Mouse (Mus musculus) ES-Bruce4 (cell line): ENCODE measurements around the gene Alg5. TPM values are rescaled to one million over a fixed set of nuclear protein-coding genes. Genes with fewer than 3 reads are reported as not detected.

Experiments
- H3K27ac ChIP-seq: 2 replicates; pipeline ENCODE4 v1.5.1; 2012; ENCODE audit warnings: low read length, inconsistent platforms; ENCODE audit not compliant: insufficient read depth
- H3K27me3 ChIP-seq: 2 replicates; pipeline ENCODE4 v1.6.1; 2012; ENCODE audit warnings: mild to moderate bottlenecking, low read length, inconsistent platforms; ENCODE audit not compliant: control insufficient read depth, poor library complexity, insufficient read depth, severe bottlenecking
- H3K36me3 ChIP-seq: 2 replicates; pipeline ENCODE4 v1.6.1; 2012; ENCODE audit warnings: inconsistent platforms, mild to moderate bottlenecking, low read length, moderate library complexity; ENCODE audit not compliant: control insufficient read depth, poor library complexity, insufficient read depth, severe bottlenecking
- H3K4me1 ChIP-seq: one replicate; pipeline ENCODE4 v1.8.1; 2011; ENCODE audit warnings: low read length; ENCODE audit not compliant: control insufficient read depth, insufficient read depth
- H3K4me3 ChIP-seq: 2 replicates; pipeline ENCODE4 v1.5.1; 2011; ENCODE audit warnings: low read depth, mild to moderate bottlenecking, low read length
- H3K9ac ChIP-seq: 2 replicates; pipeline ENCODE4 v1.6.1; 2012; ENCODE audit warnings: low read depth, mild to moderate bottlenecking, inconsistent platforms; ENCODE audit not compliant: poor library complexity, severe bottlenecking
- H3K9me3 ChIP-seq: replicated peaks from 2 replicates; pipeline ENCODE4 v1.6.1; 2012; ENCODE audit warnings: mild to moderate bottlenecking, low read length, inconsistent platforms; ENCODE audit not compliant: control insufficient read depth, poor library complexity, insufficient read depth, severe bottlenecking
- CTCF ChIP-seq: IDR thresholded peaks from one replicate; pipeline ENCODE4 v1.8.1; 2011; ENCODE audit warnings: low read depth, low read length
- EP300 ChIP-seq: IDR thresholded peaks from 2 replicates; pipeline ENCODE4 v1.6.1; 2011; ENCODE audit warnings: low read depth, low read length; ENCODE audit not compliant: insufficient read depth
- POLR2A ChIP-seq: IDR thresholded peaks from one replicate; pipeline ENCODE4 v1.8.1; 2011; ENCODE audit warnings: low read length; ENCODE audit not compliant: insufficient read depth
- polyA plus RNA-seq: library from polyadenylated mRNA; stranded (reverse); fragments of >200 nt; gene quantifications from 2 replicates; pipeline ENCODE4 v1.2.4, GENCODE M21; 2011; ENCODE audit warnings: low read depth; ENCODE audit not compliant: missing spikeins, insufficient read depth, insufficient read length

Gene Alg5
- polyA plus RNA-seq, 1 experiment = 22.9 TPM

DNA sequence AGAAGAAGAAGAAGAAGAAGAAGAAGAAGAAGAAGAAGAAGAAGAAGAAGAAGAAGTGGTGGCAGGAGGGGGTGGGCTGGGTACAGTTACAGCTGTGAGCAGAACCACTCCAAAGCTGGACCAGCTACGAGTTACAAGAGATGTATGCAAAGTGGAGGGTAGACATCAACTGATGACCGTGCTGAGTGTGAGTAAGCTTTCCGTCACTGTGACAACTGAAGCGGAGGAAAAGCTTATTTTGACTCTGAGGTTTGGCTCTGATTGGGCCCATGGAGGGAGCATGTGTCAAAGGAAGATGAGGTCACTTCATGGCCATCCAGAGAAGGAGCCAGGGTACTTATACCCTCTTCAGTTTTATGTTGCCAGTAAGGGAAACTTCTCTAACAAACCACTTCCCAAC, 18.1 kb downstream of the Alg5 start:
- no peak overlapping the region for H3K27ac ChIP-seq
- H3K4me3 ChIP-seq = no peak overlapping the region
- no peaks in the 10 kb centered on the region for H3K27me3 ChIP-seq
- H3K4me1 ChIP-seq = no peaks in the 10 kb centered on the region
- H3K9ac ChIP-seq = no peak overlapping the region
- peaks cover 7% of the 10 kb centered on the region for H3K36me3 ChIP-seq
- TF ChIP-seq CTCF (no peak), POLR2A (no peak), EP300 (no peak)
- H3K9me3 ChIP-seq = no peaks in the 10 kb centered on the region

DNA sequence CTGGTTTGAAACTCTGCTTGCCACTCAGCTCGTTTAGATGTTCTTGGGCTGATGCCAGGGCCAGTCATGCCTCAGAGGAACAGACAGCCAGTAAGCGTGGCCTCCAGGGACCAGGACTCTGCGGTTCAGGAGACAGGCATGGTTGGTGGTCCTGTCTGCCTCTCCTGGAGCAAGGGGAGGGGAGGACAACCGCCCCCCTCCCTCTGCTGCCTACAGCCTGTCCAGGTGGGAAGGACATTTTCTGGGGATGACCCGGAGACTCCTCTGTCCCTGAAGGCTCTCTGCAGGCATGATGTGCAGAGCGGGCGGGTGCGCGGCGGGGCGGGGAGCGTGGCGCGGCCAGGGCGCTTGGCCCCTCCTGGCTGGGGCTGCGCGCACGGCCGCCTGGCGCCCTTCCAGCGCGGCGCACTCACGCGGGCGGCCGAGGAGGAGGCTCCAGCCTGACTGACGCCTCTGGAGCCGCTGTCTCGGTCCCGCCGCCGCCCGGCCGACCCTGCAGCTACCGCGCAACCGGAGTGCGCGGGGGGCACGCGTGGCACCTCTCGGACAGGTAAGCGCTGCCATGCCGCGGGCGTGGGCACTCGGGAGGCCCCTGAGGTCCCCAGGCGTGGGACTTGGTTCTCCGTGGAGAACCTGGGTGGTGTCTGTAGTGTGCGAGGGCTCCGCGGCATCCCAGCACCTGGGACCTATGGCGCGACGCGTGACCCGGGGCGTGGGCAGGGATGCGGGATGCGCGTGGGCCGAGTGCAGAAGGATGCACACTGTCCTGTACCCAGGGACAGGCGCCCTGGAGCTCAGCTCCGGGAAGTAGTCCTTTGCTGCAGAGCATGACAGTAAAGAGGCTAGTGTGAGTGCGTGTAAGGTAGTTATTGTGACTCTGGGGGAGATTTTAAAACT, 20.1 kb downstream of the Alg5 start, which contains the start of gene Smad9:
Gene Smad9 (plus strand): TSS at position 438 of the 897 bp plus-strand sequence.
- H3K9ac ChIP-seq = peak within 1 kb of the TSS; percentile 55
- H3K9me3 ChIP-seq = no peaks in the 10 kb centered on the region
- TF ChIP-seq CTCF (no peak), POLR2A (no peak), EP300 (no peak)
- H3K36me3 ChIP-seq = no peaks in the 10 kb centered on the region
- H3K4me3 ChIP-seq = peak within 1 kb of the TSS; percentile 71
- H3K27ac ChIP-seq = no peak within 1 kb of the TSS
- H3K4me1 ChIP-seq = no peaks in the 10 kb centered on the region
- no peaks in the 10 kb centered on the region for H3K27me3 ChIP-seq

DNA sequence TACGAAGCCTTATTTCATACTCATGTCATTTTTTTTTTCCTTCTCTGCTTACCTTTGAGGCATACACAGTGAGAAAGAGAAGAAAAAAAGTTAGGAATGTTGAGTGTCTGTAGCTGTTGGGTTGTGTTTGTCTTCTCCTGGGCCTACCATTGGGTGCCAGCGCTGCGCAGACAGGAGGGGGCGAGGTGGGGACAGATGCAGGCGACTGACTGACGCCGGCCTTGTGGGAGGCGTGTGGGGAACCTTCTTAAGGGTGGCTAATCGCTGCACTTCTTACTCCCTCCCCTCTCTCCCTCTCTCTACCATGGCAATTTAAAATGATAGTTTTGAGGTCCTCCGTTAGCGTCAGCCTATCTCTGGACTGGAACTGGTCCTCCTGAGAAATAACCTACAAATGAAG, 20.7 kb downstream of the Alg5 start:
- Histone ChIP-seq H3K36me3 (no peaks in the 10 kb centered on the region), H3K9ac (no peak overlapping the region), H3K27me3 (no peaks in the 10 kb centered on the region), H3K4me1 (no peaks in the 10 kb centered on the region), H3K27ac (no peak overlapping the region), H3K4me3 (no peak overlapping the region), H3K9me3 (no peaks in the 10 kb centered on the region)
- TF ChIP-seq EP300 = no peak
- TF ChIP-seq POLR2A = no peak
- TF ChIP-seq CTCF = no peak

DNA sequence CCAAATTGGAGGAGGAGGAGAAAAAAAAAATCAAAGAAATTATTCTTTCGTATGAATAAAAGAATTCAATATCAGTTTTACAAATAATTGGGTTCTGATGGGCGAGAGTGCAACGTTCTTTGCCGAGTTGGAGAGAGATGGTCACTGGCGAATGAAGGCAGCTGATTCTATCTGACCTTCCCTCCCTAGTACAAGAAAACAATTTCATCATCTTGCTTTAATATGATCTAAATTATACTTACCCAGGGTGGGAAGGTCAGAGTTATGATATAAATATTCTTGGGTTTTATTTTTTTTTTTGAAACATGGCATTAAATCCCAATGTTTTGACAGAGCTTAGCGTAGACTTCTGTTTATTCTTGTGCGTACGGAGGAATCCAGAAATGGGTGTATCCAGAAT, 22.1 kb downstream of the Alg5 start:
- no peak for TF ChIP-seq POLR2A
- no peak for TF ChIP-seq CTCF
- no peak for TF ChIP-seq EP300
- Histone ChIP-seq H3K9ac (no peak overlapping the region), H3K4me3 (no peak overlapping the region)

DNA sequence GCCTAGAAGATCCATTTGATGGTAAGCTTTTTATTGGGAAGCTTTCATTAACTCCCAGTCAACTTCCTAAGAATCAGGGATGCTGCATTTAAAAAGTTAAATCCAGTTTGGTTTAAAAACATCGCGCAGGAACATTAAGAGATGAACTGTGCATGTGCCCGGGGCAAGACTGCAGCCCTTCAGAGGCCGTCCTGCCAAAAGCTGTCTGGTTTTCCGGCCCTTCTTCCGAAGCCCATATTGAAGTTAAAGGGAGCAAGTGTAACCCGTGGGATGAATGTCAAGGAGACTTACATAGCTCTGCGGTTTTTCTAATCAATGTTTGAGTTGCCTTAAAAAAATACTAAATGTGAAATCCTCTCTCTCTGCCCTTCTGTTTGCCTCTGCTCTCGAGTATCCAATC, 23.9 kb downstream of the Alg5 start:
- H3K27me3 ChIP-seq = no peaks in the 10 kb centered on the region
- TF ChIP-seq POLR2A (no peak), EP300 (no peak), CTCF (no peak)
- H3K4me1 ChIP-seq = no peaks in the 10 kb centered on the region
- H3K9ac ChIP-seq = no peak overlapping the region
- no peaks in the 10 kb centered on the region for H3K9me3 ChIP-seq
- no peak overlapping the region for H3K27ac ChIP-seq
- H3K36me3 ChIP-seq = no peaks in the 10 kb centered on the region
- no peak overlapping the region for H3K4me3 ChIP-seq

More for the DNA sequence above, 22.1 kb downstream of the Alg5 start:
- Histone ChIP-seq H3K4me1 (no peaks in the 10 kb centered on the region), H3K27ac (no peak overlapping the region), H3K9me3 (no peaks in the 10 kb centered on the region), H3K27me3 (no peaks in the 10 kb centered on the region), H3K36me3 (no peaks in the 10 kb centered on the region)
